8 mouse cellular contexts compared by ENCODE assay signal in the genomic region with DNA sequence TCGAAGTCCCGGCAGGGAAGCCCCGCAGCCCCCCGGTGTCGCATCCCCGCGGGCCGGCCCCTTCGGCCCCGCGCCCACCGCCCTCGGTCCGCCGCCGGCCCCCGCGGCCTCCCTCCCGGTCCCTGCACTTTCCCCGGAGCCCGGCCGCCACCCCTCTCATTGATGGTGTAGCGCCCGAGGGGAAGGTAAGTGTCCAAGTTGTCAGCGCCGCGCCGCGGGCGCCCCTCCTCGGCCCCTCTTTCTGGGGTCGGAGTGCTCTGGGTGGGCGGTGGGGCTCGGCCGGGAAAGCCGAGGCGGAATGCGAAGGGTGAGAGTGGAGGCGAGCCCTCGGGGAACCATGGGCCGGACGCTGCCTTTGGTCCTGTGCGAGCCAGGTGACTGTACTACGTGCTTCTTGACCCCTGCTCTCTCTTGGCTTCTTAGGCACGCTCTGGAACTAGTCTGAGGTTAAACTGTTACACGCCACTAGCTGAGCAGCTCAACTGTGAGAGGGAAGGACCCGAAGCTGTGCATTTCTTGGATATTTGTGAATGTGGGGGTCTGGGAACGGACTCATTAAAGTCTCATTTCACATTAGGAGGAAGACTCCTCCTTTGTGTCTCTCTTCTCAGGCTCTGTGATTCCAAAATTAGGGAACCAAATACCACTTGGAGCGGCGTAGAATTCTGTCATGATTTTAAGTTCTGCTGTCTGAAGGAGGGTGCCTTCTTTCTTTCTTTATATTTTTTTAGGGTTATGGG. TPM values are rescaled to one million over a fixed set of nuclear protein-coding genes. Genes with fewer than 3 reads are reported as not detected.
DNase-seq lines count a peak whose midpoint lies in the region; ATAC-seq lines count a peak whose summit lies in the region.

No protein-coding gene starts in this region.

- intact Hi-C loops in heart, postnatal 36 days (cut with DNase I): no loop called here

- peak overlapping the region; percentile 97 for H3K27ac ChIP-seq in forebrain, embryonic 12.5 days
- peak overlapping the region; percentile 98 for H3K27ac ChIP-seq in limb, embryonic 10.5 days

- no peaks in the 10 kb centered on the region for H3K9me3 ChIP-seq in forebrain, embryonic 12.5 days
- no peaks in the 10 kb centered on the region for H3K9me3 ChIP-seq in limb, embryonic 10.5 days (replicated peaks)

- DNase-seq in cerebellum, adult 18-20 months: peak; percentile 43 to 67
- DNase-seq in adrenal gland, postnatal 36 days: peak; percentile 47 to 66
- DNase-seq in heart, postnatal 36 days: peak; percentile 45 to 58
- DNase-seq in limb, embryonic 10.5 days (ENCODE audit: low spot score): peak; percentile 77
- DNase-seq in mesoderm, embryonic 11.5 days (ENCODE audit: low read depth, low spot score): peak; percentile 49
- peak; percentile 15 to 38 for DNase-seq in spleen, postnatal 36 days (ENCODE audit: low spot score in 2 of 2)

- H3K4me3 ChIP-seq in forebrain, embryonic 12.5 days (replicated peaks): peak overlapping the region; percentile 97
- peak overlapping the region; percentile 100 for H3K4me3 ChIP-seq in limb, embryonic 10.5 days

- H3K4me2 ChIP-seq in forebrain, embryonic 12.5 days: peak overlapping the region; percentile 75

- peaks cover 39% of the 10 kb centered on the region for H3K4me1 ChIP-seq in forebrain, embryonic 12.5 days
- peaks cover 36% of the 10 kb centered on the region for H3K4me1 ChIP-seq in limb, embryonic 10.5 days

- no peaks in the 10 kb centered on the region for H3K36me3 ChIP-seq in forebrain, embryonic 12.5 days (replicated peaks)
- H3K36me3 ChIP-seq in limb, embryonic 10.5 days: no peaks in the 10 kb centered on the region

- H3K9ac ChIP-seq in forebrain, embryonic 12.5 days: peak overlapping the region; percentile 100

- no peak for ATAC-seq in cerebellum, adult (ENCODE audit: insufficient number of reproducible peaks, low FRiP score, low TSS enrichment)
- peak; percentile 28 for ATAC-seq in forebrain, embryonic 12.5 days (ENCODE audit: low FRiP score)

- 2% methylated on average over 49 of the region's 50 CpGs for WGBS in forebrain, embryonic 12.5 days
- WGBS in limb, embryonic 10.5 days: 1% methylated on average over 49 of the region's 50 CpGs

- H3K27me3 ChIP-seq in forebrain, embryonic 12.5 days: no peaks in the 10 kb centered on the region
- H3K27me3 ChIP-seq in limb, embryonic 10.5 days (ENCODE audit: low read depth, poor library complexity, severe bottlenecking): no peaks in the 10 kb centered on the region

RNA-seq across cellular contexts. Expression of gene Rere, which starts 0.6 kb away (rescaled TPM):
- 100 to 1,000 TPM; 114 to 116 TPM for total RNA-seq in adrenal gland, postnatal 36 days (2021)
- polyA plus RNA-seq in forebrain, embryonic 12.5 days (2016; fragmentation: Nextera tagmentation; extraction: Ambion mirVana): 41.5 and 44.4 TPM in 2 replicates
- total RNA-seq in heart, postnatal 36 days (2021): 10 to 100 TPM; 51.5 to 52.0 TPM
- 34.0 and 40.3 TPM in 2 replicates for polyA plus RNA-seq in limb, embryonic 10.5 days (2016; fragmentation: Nextera tagmentation; extraction: Ambion mirVana)

RNA-seq across cellular contexts. Expression of gene Eno1, which starts 45.5 kb away (rescaled TPM):
- 100 to 1,000 TPM; 468 to 482 TPM for total RNA-seq in adrenal gland, postnatal 36 days (2021)
- polyA plus RNA-seq in forebrain, embryonic 12.5 days (2016; fragmentation: Nextera tagmentation; extraction: Ambion mirVana): 1,282 and 1,334 TPM in 2 replicates
- total RNA-seq in heart, postnatal 36 days (2021): 100 to 1,000 TPM; 106 to 108 TPM
- 3,103 and 4,103 TPM in 2 replicates for polyA plus RNA-seq in limb, embryonic 10.5 days (2016; fragmentation: Nextera tagmentation; extraction: Ambion mirVana)

Comparison
In these comparisons a context has a peak if more than half of its experiments do, and no peak if none do; other contexts are left out.
1. DNase-seq: peak in every context shown above with its lines; median percentile 77 in limb, embryonic 10.5 days; 56 in adrenal gland, postnatal 36 days; 55 in cerebellum, adult 18-20 months; 52 in heart, postnatal 36 days; 49 in mesoderm, embryonic 11.5 days; 26 in spleen, postnatal 36 days.
2. RNA of gene Eno1, which starts 45.5 kb away (total RNA-seq): 468 to 482 TPM in adrenal gland, postnatal 36 days; 106 to 108 TPM in heart, postnatal 36 days; every median in the first group is over 4 times any median in the second.